Mouse (Mus musculus) hindlimb bud, embryonic 11.5 days (tissue): Measurements from ENCODE around the gene Adm2.
A peak's percentile ranks its signal among the peaks of the same experiment; 100 is the strongest.

ENCODE experiments used
- DNase-seq: peaks from one replicate; pipeline ENCODE4 v3.0.0-alpha.2; 2012; ENCODE audit warnings: low read depth, low spot score; ENCODE audit errors: extremely low spot score

Adm2 gene

GRCm38 (mm10) chr15:89309962-89310498 lies 12.5 kb upstream of the Adm2 start:
- DNase-seq, result no peak

- DNase-seq, result no peak
Measured at GRCm38 (mm10) chr15:89313359-89313758, 9.2 kb upstream of the Adm2 start.

- DNase-seq, result no peak
Measured at GRCm38 (mm10) chr15:89314107-89314506, 8.4 kb upstream of the Adm2 start.

- DNase-seq, result no peak
Measured at GRCm38 (mm10) chr15:89314511-89315189, 7.9 kb upstream of the Adm2 start.

GRCm38 (mm10) chr15:89315190-89315731 lies 7.3 kb upstream of the Adm2 start, which contains the start of gene Sbf1:
Sbf1 (minus strand) TSS chr15:89315311.
- peak; percentile 72 for DNase-seq

- no peak for DNase-seq
Measured at GRCm38 (mm10) chr15:89316146-89316545, 6.4 kb upstream of the Adm2 start.

- DNase-seq, result no peak
Measured at GRCm38 (mm10) chr15:89321264-89321663, 1.3 kb upstream of the Adm2 start.

GRCm38 (mm10) chr15:89323656-89324055 lies 1.1 kb downstream of the Adm2 start:
- DNase-seq, result no peak

GRCm38 (mm10) chr15:89326441-89326840 lies 3.9 kb downstream of the Adm2 start:
- DNase-seq, result no peak

GRCm38 (mm10) chr15:89334271-89334670 lies 11.8 kb downstream of the Adm2 start, which contains the start of gene Miox:
Miox (plus strand) TSS chr15:89334398.
- DNase-seq, result no peak

- DNase-seq, result no peak
Measured at GRCm38 (mm10) chr15:89334774-89335537, 12.4 kb downstream of the Adm2 start.

GRCm38 (mm10) chr15:89336422-89336821 lies 13.9 kb downstream of the Adm2 start:
- DNase-seq, result no peak

GRCm38 (mm10) chr15:89339696-89340095 lies 17.2 kb downstream of the Adm2 start:
- DNase-seq, result no peak

GRCm38 (mm10) chr15:89340136-89340535 lies 17.6 kb downstream of the Adm2 start:
- no peak for DNase-seq

GRCm38 (mm10) chr15:89341678-89342077 lies 19.2 kb downstream of the Adm2 start:
- no peak for DNase-seq

GRCm38 (mm10) chr15:89343325-89343724 lies 20.8 kb downstream of the Adm2 start:
- no peak for DNase-seq

- no peak for DNase-seq
Measured at GRCm38 (mm10) chr15:89350447-89350846, 27.9 kb downstream of the Adm2 start.

- no peak for DNase-seq
Measured at GRCm38 (mm10) chr15:89351302-89351701, 28.8 kb downstream of the Adm2 start.

GRCm38 (mm10) chr15:89352054-89352453 lies 29.5 kb downstream of the Adm2 start:
- no peak for DNase-seq

- DNase-seq, result no peak
Measured at GRCm38 (mm10) chr15:89352795-89353194, 30.3 kb downstream of the Adm2 start.

GRCm38 (mm10) chr15:89353837-89354236 lies 31.3 kb downstream of the Adm2 start:
- DNase-seq, result no peak

GRCm38 (mm10) chr15:89354455-89354854 lies 31.9 kb downstream of the Adm2 start:
- no peak for DNase-seq
